Mouse (Mus musculus) ES-Bruce4 (cell line): ENCODE data around the gene Nelfb. TPM values are rescaled to one million over a fixed set of nuclear protein-coding genes. Genes with fewer than 3 reads are reported as not detected.

Experiments used
- H3K27ac ChIP-seq: 2 replicates; pipeline ENCODE4 v1.5.1; 2012; ENCODE audit warnings: low read length, inconsistent platforms; ENCODE audit not compliant: insufficient read depth
- H3K27me3 ChIP-seq: 2 replicates; pipeline ENCODE4 v1.6.1; 2012; ENCODE audit warnings: mild to moderate bottlenecking, low read length, inconsistent platforms; ENCODE audit not compliant: control insufficient read depth, poor library complexity, insufficient read depth, severe bottlenecking
- H3K36me3 ChIP-seq: 2 replicates; pipeline ENCODE4 v1.6.1; 2012; ENCODE audit warnings: inconsistent platforms, mild to moderate bottlenecking, low read length, moderate library complexity; ENCODE audit not compliant: control insufficient read depth, poor library complexity, insufficient read depth, severe bottlenecking
- H3K4me1 ChIP-seq: one replicate; pipeline ENCODE4 v1.8.1; 2011; ENCODE audit warnings: low read length; ENCODE audit not compliant: control insufficient read depth, insufficient read depth
- H3K4me3 ChIP-seq: 2 replicates; pipeline ENCODE4 v1.5.1; 2011; ENCODE audit warnings: low read depth, mild to moderate bottlenecking, low read length
- H3K9ac ChIP-seq: 2 replicates; pipeline ENCODE4 v1.6.1; 2012; ENCODE audit warnings: low read depth, mild to moderate bottlenecking, inconsistent platforms; ENCODE audit not compliant: poor library complexity, severe bottlenecking
- H3K9me3 ChIP-seq: replicated peaks from 2 replicates; pipeline ENCODE4 v1.6.1; 2012; ENCODE audit warnings: mild to moderate bottlenecking, low read length, inconsistent platforms; ENCODE audit not compliant: control insufficient read depth, poor library complexity, insufficient read depth, severe bottlenecking
- CTCF ChIP-seq: IDR thresholded peaks from one replicate; pipeline ENCODE4 v1.8.1; 2011; ENCODE audit warnings: low read depth, low read length
- EP300 ChIP-seq: IDR thresholded peaks from 2 replicates; pipeline ENCODE4 v1.6.1; 2011; ENCODE audit warnings: low read depth, low read length; ENCODE audit not compliant: insufficient read depth
- POLR2A ChIP-seq: IDR thresholded peaks from one replicate; pipeline ENCODE4 v1.8.1; 2011; ENCODE audit warnings: low read length; ENCODE audit not compliant: insufficient read depth
- polyA plus RNA-seq: library from polyadenylated mRNA; stranded (reverse); fragments of >200 nt; gene quantifications from 2 replicates; pipeline ENCODE4 v1.2.4, GENCODE M21; 2011; ENCODE audit warnings: low read depth; ENCODE audit not compliant: missing spikeins, insufficient read depth, insufficient read length

Gene Nelfb
- polyA plus RNA-seq, 1 experiment = 41.0 TPM

DNA sequence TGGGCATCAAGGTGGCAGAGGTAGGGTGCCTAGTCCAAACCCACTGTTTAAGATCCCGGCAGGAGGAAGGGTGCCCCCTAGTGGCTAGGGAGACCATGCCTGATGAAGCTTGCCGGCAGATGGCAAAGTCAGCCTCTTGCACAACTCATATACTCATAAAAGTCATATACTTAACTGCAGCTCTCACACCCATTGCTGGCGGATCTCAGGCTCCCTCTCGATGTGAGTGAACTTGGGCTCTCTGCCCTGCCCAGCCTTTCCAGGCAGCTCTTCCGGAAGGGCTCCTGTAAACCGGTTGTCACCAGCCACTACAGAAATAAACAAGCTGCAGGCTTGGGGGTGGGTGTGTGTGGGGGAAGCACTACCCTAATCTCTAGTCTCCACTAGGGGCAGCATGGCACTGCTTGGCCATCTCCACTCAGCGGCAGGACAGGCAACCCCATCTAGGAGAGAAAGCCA, 17.2 kb upstream of the Nelfb start:
- H3K9ac ChIP-seq = peak overlapping the region; percentile 19
- TF ChIP-seq CTCF (peak; percentile 89), POLR2A (peak; percentile 22), EP300 (peak; percentile 56; the same call in 1 of the 2 replicates)
- H3K9me3 ChIP-seq = no peaks in the 10 kb centered on the region

DNA sequence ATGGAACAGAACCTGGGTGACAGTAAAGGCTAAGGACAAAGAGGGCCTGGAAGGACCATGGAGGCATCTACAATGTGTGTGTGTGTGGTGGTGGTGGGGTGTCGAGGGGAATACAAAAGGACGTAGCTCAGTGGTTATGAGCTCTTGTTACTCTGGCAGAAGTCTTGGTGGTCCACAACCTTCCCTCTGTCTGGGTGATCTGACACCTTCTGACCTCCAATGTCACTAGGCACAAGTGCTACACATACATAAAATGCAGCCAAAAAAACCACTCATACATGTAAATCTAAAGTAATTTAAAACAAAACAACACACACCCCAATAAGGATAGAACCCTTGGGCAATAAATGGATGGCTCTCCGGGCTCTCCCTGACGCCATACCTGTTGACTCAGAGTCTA, 16.1 kb upstream of the Nelfb start:
- H3K27ac ChIP-seq = no peak overlapping the region
- peaks cover 9% of the 10 kb centered on the region for H3K36me3 ChIP-seq
- no peak overlapping the region for H3K9ac ChIP-seq
- no peak for TF ChIP-seq EP300
- TF ChIP-seq CTCF = no peak
- TF ChIP-seq POLR2A = no peak
- no peaks in the 10 kb centered on the region for H3K27me3 ChIP-seq
- H3K4me3 ChIP-seq = no peak overlapping the region
- no peaks in the 10 kb centered on the region for H3K9me3 ChIP-seq
- H3K4me1 ChIP-seq = no peaks in the 10 kb centered on the region

More for the DNA sequence above, 17.2 kb upstream of the Nelfb start:
- Histone ChIP-seq H3K27ac (peak overlapping the region; percentile 64), H3K27me3 (no peaks in the 10 kb centered on the region), H3K4me3 (peak overlapping the region; percentile 46), H3K36me3 (peaks cover 5% of the 10 kb centered on the region), H3K4me1 (no peaks in the 10 kb centered on the region)

DNA sequence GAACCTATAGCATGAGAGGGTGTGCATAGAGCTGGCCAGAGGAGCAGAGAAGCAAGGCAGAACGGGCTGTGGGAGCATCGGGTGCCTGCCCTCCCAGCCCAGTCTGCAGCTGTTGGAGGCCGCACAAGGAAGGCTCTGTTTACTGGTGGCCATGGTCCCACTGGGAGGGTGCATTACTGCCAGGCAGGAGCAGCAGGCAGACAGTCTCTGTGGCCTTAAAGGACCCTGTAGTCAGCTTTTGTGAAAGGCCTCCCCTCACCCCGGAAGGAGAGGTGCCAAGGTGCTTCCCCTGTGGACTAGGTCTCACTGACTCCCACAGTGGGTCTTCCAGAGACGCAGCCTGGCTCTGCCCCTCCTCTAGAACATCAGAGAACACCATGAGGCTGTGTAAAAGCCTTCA, 15.6 kb upstream of the Nelfb start:
- no peaks in the 10 kb centered on the region for H3K9me3 ChIP-seq
- H3K36me3 ChIP-seq = peaks cover 10% of the 10 kb centered on the region
- H3K27me3 ChIP-seq = no peaks in the 10 kb centered on the region
- TF ChIP-seq POLR2A (no peak), EP300 (no peak), CTCF (no peak)
- H3K9ac ChIP-seq = no peak overlapping the region
- H3K4me3 ChIP-seq = no peak overlapping the region
- H3K27ac ChIP-seq = no peak overlapping the region
- no peaks in the 10 kb centered on the region for H3K4me1 ChIP-seq

DNA sequence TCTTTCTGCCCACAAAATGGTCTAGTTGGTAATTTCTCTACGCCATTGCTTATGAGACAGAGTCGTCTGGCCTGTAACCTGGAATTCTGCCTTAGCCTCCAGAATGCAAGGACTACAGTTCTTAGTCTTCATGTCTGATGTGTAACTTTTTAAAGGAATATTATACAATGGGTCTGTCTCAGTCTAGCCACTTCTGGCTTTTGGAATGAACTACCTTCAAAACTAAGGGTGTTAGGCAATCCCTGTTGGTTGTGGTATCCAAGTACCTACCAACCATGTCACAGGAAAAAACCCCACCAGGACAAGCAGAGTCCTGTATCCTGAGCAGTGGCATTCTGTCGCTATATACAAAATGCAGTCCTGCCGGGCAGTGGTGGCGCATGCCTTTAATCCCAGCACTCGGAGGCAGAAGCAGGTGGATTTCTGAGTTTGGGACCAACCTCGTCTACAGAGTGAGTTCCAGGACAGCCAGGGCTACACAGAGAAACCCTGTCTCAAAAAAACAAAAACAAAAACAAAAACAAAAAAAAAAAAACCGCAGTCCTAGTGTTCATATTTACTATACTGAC, 14.6 kb upstream of the Nelfb start:
- H3K4me1 ChIP-seq = no peaks in the 10 kb centered on the region
- H3K9me3 ChIP-seq = no peaks in the 10 kb centered on the region
- TF ChIP-seq POLR2A = no peak
- TF ChIP-seq EP300 = no peak
- peak overlapping the region; percentile 98 for H3K27ac ChIP-seq
- peak overlapping the region; percentile 76 for H3K9ac ChIP-seq
- no peaks in the 10 kb centered on the region for H3K27me3 ChIP-seq
- peaks cover 14% of the 10 kb centered on the region for H3K36me3 ChIP-seq
- no peak overlapping the region for H3K4me3 ChIP-seq

DNA sequence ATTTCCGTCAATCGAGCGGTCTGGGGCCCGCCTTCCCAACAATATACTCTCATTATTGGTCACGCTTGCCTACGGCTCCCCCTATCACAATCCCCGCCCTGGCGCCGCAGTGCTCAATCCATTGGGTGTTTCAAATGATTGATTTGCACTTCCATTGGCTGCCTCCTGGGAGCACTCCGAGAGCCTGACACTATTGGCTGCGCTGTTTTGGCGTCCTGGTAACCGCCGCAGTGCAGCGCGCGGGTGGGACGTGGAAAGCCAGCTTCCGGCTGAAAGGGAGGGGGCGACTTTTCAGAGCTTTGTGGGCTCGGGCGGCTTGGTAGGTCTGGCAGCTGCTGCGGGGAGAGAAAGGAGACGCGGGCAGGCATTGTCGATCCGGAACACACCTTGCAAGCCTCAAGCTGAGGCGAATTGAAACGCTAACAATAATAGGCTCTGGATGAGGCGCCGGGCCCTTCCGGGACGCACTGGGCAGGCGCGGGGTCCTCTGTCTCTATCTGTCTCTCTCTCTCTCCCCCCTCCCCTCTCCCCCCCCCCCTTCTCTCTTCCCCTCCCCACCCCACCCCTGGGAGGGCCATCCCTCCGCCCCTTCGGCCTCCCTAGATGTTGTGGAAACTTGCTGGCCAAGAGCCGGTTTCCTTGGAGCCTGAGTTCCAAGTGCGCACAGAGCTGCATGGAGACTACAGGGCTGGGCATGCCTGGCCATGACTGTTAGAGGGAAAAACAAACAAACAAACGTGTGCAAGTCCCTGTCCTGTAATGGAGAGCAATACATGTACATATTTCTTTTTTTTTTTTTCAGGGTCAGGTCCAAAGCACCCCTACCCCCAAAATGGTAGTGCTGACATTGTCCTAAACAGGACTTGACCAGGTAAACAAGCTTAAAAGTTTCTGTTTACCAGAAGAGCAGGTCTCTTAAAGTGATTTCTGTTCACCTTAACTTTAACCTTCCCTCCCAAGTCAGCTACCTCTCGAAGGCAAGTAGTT, 13.8 kb upstream of the Nelfb start:
- H3K36me3 ChIP-seq = peaks cover 14% of the 10 kb centered on the region
- peak overlapping the region; percentile 98 for H3K27ac ChIP-seq
- H3K4me3 ChIP-seq = peak overlapping the region; percentile 91
- H3K9me3 ChIP-seq = no peaks in the 10 kb centered on the region
- no peaks in the 10 kb centered on the region for H3K4me1 ChIP-seq
- H3K9ac ChIP-seq = peak overlapping the region; percentile 76
- no peaks in the 10 kb centered on the region for H3K27me3 ChIP-seq
- TF ChIP-seq CTCF (no peak), POLR2A (peak; percentile 45), EP300 (0 out of 2 replicates have a peak, but pooled peaks have one; percentile 15)

DNA sequence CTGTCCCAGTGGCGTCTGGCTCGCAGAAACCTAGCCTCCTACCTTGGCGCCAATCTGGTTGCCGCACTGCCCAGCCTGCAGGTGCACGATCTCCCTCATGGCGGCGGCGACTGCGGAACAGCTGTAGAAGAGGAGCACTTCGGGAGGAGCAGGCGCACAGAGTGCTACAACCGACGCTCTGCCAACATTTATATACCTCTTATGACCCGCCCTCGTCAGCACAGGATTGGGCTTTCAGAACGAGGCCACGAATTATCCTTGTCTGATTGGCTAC, 13.1 kb upstream of the Nelfb start, which contains the start of gene Tubb4b:
TSS of gene Tubb4b (minus strand) at position 211 of the 274 bp plus-strand sequence.
- Histone ChIP-seq H3K27me3 (no peaks in the 10 kb centered on the region), H3K9ac (peak within 1 kb of the TSS; percentile 85), H3K27ac (peak within 1 kb of the TSS; percentile 98), H3K36me3 (peaks cover 14% of the 10 kb centered on the region), H3K4me3 (peak within 1 kb of the TSS; percentile 92), H3K4me1 (no peaks in the 10 kb centered on the region), H3K9me3 (no peaks in the 10 kb centered on the region)
- no peak for TF ChIP-seq EP300
- TF ChIP-seq POLR2A = peak; percentile 98
